Mouse (Mus musculus): ENCODE results near the gene Nav1. TPM values are rescaled to one million over a fixed set of nuclear protein-coding genes. Genes with fewer than 3 reads are reported as not detected.

The Nav1 gene
- polyA plus RNA-seq, 1 experiment from 2014 or later: 3.9 TPM

- no peak overlapping the region for H3K4me2 ChIP-seq (replicated peaks; ENCODE audit: low read depth)
- H3K27me3 ChIP-seq (ENCODE audit: control insufficient read depth, insufficient read depth, low read length): no peaks in the 10 kb centered on the region
- H3K36me3 ChIP-seq (ENCODE audit: control insufficient read depth, insufficient read depth, low read length): no peaks in the 10 kb centered on the region
- 0 out of 2 replicates have a peak, but pooled peaks cover 3% of the 10 kb centered on the region for H3K4me1 ChIP-seq (replicated peaks; ENCODE audit: control insufficient read depth, insufficient read depth)
- TF ChIP-seq CTCF (IDR thresholded peaks at IDR 0.05; ENCODE audit: low read depth) (peak; percentile 49), EP300 (optimal IDR thresholded peaks at IDR 0.05) (no peak)
- H3K9me3 ChIP-seq (ENCODE audit: control insufficient read depth, low read length): no peaks in the 10 kb centered on the region
- 27% methylated on average over 9 of the region's 9 CpGs for WGBS
- ATAC-seq (ENCODE audit: low FRiP score, low TSS enrichment) (peak; percentile 52; the same call in 1 of the 2 replicates), DNase-seq (ENCODE audit: low spot score) (peak; percentile 59)
- H3K9ac ChIP-seq (ENCODE audit: low read length): no peak overlapping the region
- H3K4me3 ChIP-seq (ENCODE audit: low read depth, low read length): no peak overlapping the region
- no peak overlapping the region for H3K27ac ChIP-seq (replicated peaks)
These were observed 58.3 kb downstream of the Nav1 start for GRCm38 (mm10) chr1:135548750-135549149.

- H3K27me3 ChIP-seq (ENCODE audit: control insufficient read depth, insufficient read depth, low read length): no peaks in the 10 kb centered on the region
- TF ChIP-seq CTCF (IDR thresholded peaks at IDR 0.05; ENCODE audit: low read depth): no peak
- no peak for TF ChIP-seq EP300 (optimal IDR thresholded peaks at IDR 0.05)
- 46% methylated on average over 5 of the region's 5 CpGs for WGBS
- no peaks in the 10 kb centered on the region for H3K36me3 ChIP-seq (ENCODE audit: control insufficient read depth, insufficient read depth, low read length)
- H3K9ac ChIP-seq (ENCODE audit: low read length): no peak overlapping the region
- no peak overlapping the region for H3K4me3 ChIP-seq (ENCODE audit: low read depth, low read length)
- H3K4me2 ChIP-seq (replicated peaks; ENCODE audit: low read depth): no peak overlapping the region
- DNase-seq (ENCODE audit: low spot score) (no peak), ATAC-seq (ENCODE audit: low FRiP score, low TSS enrichment) (no peak)
- H3K9me3 ChIP-seq (ENCODE audit: control insufficient read depth, low read length): no peaks in the 10 kb centered on the region
- H3K4me1 ChIP-seq (replicated peaks; ENCODE audit: control insufficient read depth, insufficient read depth): 0 out of 2 replicates have a peak, but pooled peaks cover 3% of the 10 kb centered on the region
- H3K27ac ChIP-seq (replicated peaks): no peak overlapping the region
These were observed 61.0 kb downstream of the Nav1 start for GRCm38 (mm10) chr1:135546099-135546498.

GRCm38 (mm10) chr1:135544504-135545146, 62.5 kb downstream of the Nav1 start:
- Histone ChIP-seq H3K4me1 (replicated peaks; ENCODE audit: control insufficient read depth, insufficient read depth) (0 out of 2 replicates have a peak, but pooled peaks cover 3% of the 10 kb centered on the region), H3K9ac (ENCODE audit: low read length) (no peak overlapping the region), H3K4me3 (ENCODE audit: low read depth, low read length) (no peak overlapping the region), H3K9me3 (ENCODE audit: control insufficient read depth, low read length) (no peaks in the 10 kb centered on the region), H3K36me3 (ENCODE audit: control insufficient read depth, insufficient read depth, low read length) (no peaks in the 10 kb centered on the region), H3K27me3 (ENCODE audit: control insufficient read depth, insufficient read depth, low read length) (no peaks in the 10 kb centered on the region), H3K27ac (replicated peaks) (no peak overlapping the region), H3K4me2 (replicated peaks; ENCODE audit: low read depth) (no peak overlapping the region)
- 40% methylated on average over 16 of the region's 16 CpGs for WGBS
- peak; percentile 96 for TF ChIP-seq CTCF (IDR thresholded peaks at IDR 0.05; ENCODE audit: low read depth)
- TF ChIP-seq EP300 (optimal IDR thresholded peaks at IDR 0.05): no peak
- ATAC-seq (ENCODE audit: low FRiP score, low TSS enrichment) (peak; percentile 34; the same call in 1 of the 2 replicates), DNase-seq (ENCODE audit: low spot score) (peak; percentile 86)

GRCm38 (mm10) chr1:135542841-135543810, 64.0 kb downstream of the Nav1 start:
- H3K4me2 ChIP-seq (replicated peaks; ENCODE audit: low read depth): no peak overlapping the region
- H3K27me3 ChIP-seq (ENCODE audit: control insufficient read depth, insufficient read depth, low read length): no peaks in the 10 kb centered on the region
- no peaks in the 10 kb centered on the region for H3K36me3 ChIP-seq (ENCODE audit: control insufficient read depth, insufficient read depth, low read length)
- no peak overlapping the region for H3K4me3 ChIP-seq (ENCODE audit: low read depth, low read length)
- H3K27ac ChIP-seq (replicated peaks): no peak overlapping the region
- no peaks in the 10 kb centered on the region for H3K9me3 ChIP-seq (ENCODE audit: control insufficient read depth, low read length)
- no peak for TF ChIP-seq EP300 (optimal IDR thresholded peaks at IDR 0.05)
- no peak for TF ChIP-seq CTCF (IDR thresholded peaks at IDR 0.05; ENCODE audit: low read depth)
- 49% methylated on average over 12 of the region's 12 CpGs for WGBS
- DNase-seq (ENCODE audit: low spot score) (no peak), ATAC-seq (ENCODE audit: low FRiP score, low TSS enrichment) (no peak)
- H3K9ac ChIP-seq (ENCODE audit: low read length): no peak overlapping the region
- no peaks in the 10 kb centered on the region for H3K4me1 ChIP-seq (replicated peaks; ENCODE audit: control insufficient read depth, insufficient read depth)

- H3K4me2 ChIP-seq (replicated peaks; ENCODE audit: low read depth): no peak overlapping the region
- H3K27ac ChIP-seq (replicated peaks): no peak overlapping the region
- no peaks in the 10 kb centered on the region for H3K36me3 ChIP-seq (ENCODE audit: control insufficient read depth, insufficient read depth, low read length)
- no peak overlapping the region for H3K9ac ChIP-seq (ENCODE audit: low read length)
- no peak overlapping the region for H3K4me3 ChIP-seq (ENCODE audit: low read depth, low read length)
- ATAC-seq (ENCODE audit: low FRiP score, low TSS enrichment): no peak
- no peaks in the 10 kb centered on the region for H3K9me3 ChIP-seq (ENCODE audit: control insufficient read depth, low read length)
- 90% methylated on average over 9 of the region's 9 CpGs for WGBS
- DNase-seq (ENCODE audit: low spot score): no peak
- TF ChIP-seq EP300 (optimal IDR thresholded peaks at IDR 0.05) (no peak), CTCF (IDR thresholded peaks at IDR 0.05; ENCODE audit: low read depth) (no peak)
- H3K27me3 ChIP-seq (ENCODE audit: control insufficient read depth, insufficient read depth, low read length): no peaks in the 10 kb centered on the region
- no peaks in the 10 kb centered on the region for H3K4me1 ChIP-seq (replicated peaks; ENCODE audit: control insufficient read depth, insufficient read depth)
These were observed 65.0 kb downstream of the Nav1 start for GRCm38 (mm10) chr1:135542080-135542479.

Data from stomach, postnatal 0 days (tissue).